Mouse (Mus musculus) bone marrow macrophage, adult 2 months (primary cell): ENCODE results near the gene Gm3625.

Experiments
- CTCF ChIP-seq: IDR thresholded peaks from 2 replicates; pipeline ENCODE4 v1.5.1; 2012; ENCODE audit warnings: low read depth, mild to moderate bottlenecking, low read length, moderate library complexity
- POLR2A ChIP-seq: IDR thresholded peaks from 2 replicates; pipeline ENCODE4 v1.6.1; 2012; ENCODE audit warnings: mild to moderate bottlenecking, low read depth, low read length, borderline replicate concordance

DNA sequence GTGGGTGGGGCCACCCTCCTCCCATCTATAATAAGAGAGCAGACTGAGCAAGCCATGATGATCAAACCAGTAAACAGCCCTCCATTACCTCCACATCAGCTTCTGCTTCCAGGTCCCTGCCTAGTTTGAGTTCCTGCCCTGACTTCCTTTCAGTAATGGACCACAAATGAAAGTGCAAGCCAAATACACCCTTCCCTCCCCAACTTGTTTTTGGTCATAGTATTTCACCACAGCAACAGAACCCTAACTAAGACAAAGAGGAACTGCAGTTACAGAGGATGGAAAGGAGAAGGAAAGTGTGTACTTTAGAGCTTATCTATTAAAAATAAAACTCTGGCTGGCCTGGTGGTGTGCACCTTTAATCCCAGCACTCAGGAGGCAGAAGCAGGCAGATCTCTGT, 47.3 kb downstream of the Gm3625 start:
- TF ChIP-seq CTCF, result no peak
- no peak for TF ChIP-seq POLR2A
